24 mouse cellular contexts compared by ENCODE assay signal in the genomic region with DNA sequence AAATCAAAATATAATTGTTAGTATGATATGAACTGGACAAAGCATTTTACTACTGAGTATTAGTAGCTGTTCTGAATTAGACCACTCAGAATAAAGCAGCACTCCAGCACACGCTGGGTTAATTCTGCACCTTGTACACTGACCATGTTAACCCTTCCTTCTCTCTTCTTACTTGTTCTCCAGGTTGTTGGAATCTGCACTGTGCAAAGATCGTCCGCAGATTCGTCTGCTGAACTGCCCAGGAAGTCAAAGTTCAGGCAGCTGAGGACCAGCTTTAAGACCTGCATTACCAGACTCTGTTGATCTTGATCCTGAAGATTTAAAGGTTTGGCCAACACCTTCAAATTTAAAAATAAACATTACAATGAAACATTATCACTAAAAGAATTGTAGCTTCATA. TPM values are rescaled to one million over a fixed set of nuclear protein-coding genes. Genes with fewer than 3 reads are reported as not detected.
DNase-seq lines count a peak whose midpoint lies in the region; ATAC-seq and TF ChIP-seq lines count a peak whose summit lies in the region.
"Had no signal": no experiment of that assay in that cellular context is flagged by ENCODE, and none has a peak within 500 bp of the region (broad histone marks: within the 10 kb centered on the region; RNA-seq: fewer than 3 reads in every experiment).

No protein-coding gene starts in this region.

- H3K27me3 ChIP-seq in kidney, adult 2 months (replicated peaks; ENCODE audit: control insufficient read depth, insufficient read depth, low read length) = no peaks in the 10 kb centered on the region
- no peaks in the 10 kb centered on the region for H3K27me3 ChIP-seq in kidney, embryonic 15.5 days
- H3K27me3 ChIP-seq: embryonic facial prominence, embryonic 12.5 days; embryonic facial prominence, embryonic 15.5 days; heart, embryonic 13.5 days had no signal

- no peaks in the 10 kb centered on the region for H3K36me3 ChIP-seq in kidney, adult 2 months (ENCODE audit: control insufficient read depth, insufficient read depth, low read length)
- peaks cover 3% of the 10 kb centered on the region; the same call in 1 of the 2 replicates for H3K36me3 ChIP-seq in kidney, embryonic 15.5 days
- H3K36me3 ChIP-seq: embryonic facial prominence, embryonic 12.5 days; embryonic facial prominence, embryonic 15.5 days had no signal

- H3K4me1 ChIP-seq in kidney, adult 2 months (ENCODE audit: control insufficient read depth, insufficient read depth, low read length) = no peaks in the 10 kb centered on the region
- H3K4me1 ChIP-seq in kidney, embryonic 15.5 days = no peaks in the 10 kb centered on the region
- H3K4me1 ChIP-seq: embryonic facial prominence, embryonic 12.5 days; embryonic facial prominence, embryonic 15.5 days; heart, embryonic 13.5 days had no signal

- no peak overlapping the region for H3K4me3 ChIP-seq in kidney, adult 2 months (ENCODE audit: insufficient read depth, low read depth, low read length)
- H3K4me3 ChIP-seq in kidney, embryonic 15.5 days (replicated peaks) = no peak overlapping the region
- H3K4me3 ChIP-seq: embryonic facial prominence, embryonic 12.5 days; embryonic facial prominence, embryonic 15.5 days; heart, embryonic 13.5 days had no signal

- 43% methylated on average over 4 of the region's 4 CpGs for WGBS in kidney, adult 2 months
- 57% methylated on average over 4 of the region's 4 CpGs for WGBS in kidney, embryonic 15.5 days

- no peak for TF ChIP-seq POLR2A in kidney, adult 2 months (IDR thresholded peaks at IDR 0.05; ENCODE audit: low read depth, low read length)

- no peak overlapping the region for H3K9ac ChIP-seq in kidney, embryonic 15.5 days
- H3K9ac ChIP-seq: embryonic facial prominence, embryonic 12.5 days; embryonic facial prominence, embryonic 15.5 days; forebrain, postnatal 0 days; heart, embryonic 13.5 days; hindbrain, embryonic 14.5 days had no signal

- DNase-seq in kidney, adult 2 months = peak; percentile 70
- DNase-seq in kidney, postnatal 10 days = peak; percentile 26
- DNase-seq in kidney, postnatal 36 days = peak; percentile 44 to 57
- DNase-seq in right cerebral cortex, postnatal 10 days (ENCODE audit: low spot score in 2 of 2) = no peak
- no peak for DNase-seq in frontal cortex, postnatal 14 days (ENCODE audit: low spot score in 2 of 2)
- DNase-seq: adrenal gland, adult 2 months; adrenal gland, postnatal 14 days; cerebellum, adult 11 months; cerebellum, adult 2 months; cerebellum, adult 9-11 months; cerebellum, postnatal 25 days; forebrain, postnatal 0 days; gastrocnemius, postnatal 25 days; heart, adult 18-20 months; heart, postnatal 14 days; heart, postnatal 4 days had no signal

- TF ChIP-seq CTCF in kidney, adult 2 months (conservative IDR thresholded peaks at IDR 0.05; ENCODE audit: insufficient read depth, insufficient read length, low read depth, low read length) = no peak

- ATAC-seq in kidney, embryonic 15.5 days (replicated peaks; ENCODE audit: low FRiP score) = no peak
- ATAC-seq: CD4-positive, CD25-positive, alpha-beta regulatory T cell, adult 4 months; forebrain, embryonic 14.5 days; forebrain, postnatal 0 days had no signal

- no peak overlapping the region for H3K4me2 ChIP-seq in kidney, embryonic 15.5 days
- H3K4me2 ChIP-seq: embryonic facial prominence, embryonic 12.5 days; embryonic facial prominence, embryonic 15.5 days; heart, embryonic 13.5 days; hindbrain, embryonic 14.5 days had no signal

- no peak overlapping the region for H3K27ac ChIP-seq in kidney, adult 2 months (ENCODE audit: insufficient read depth, low read depth, low read length)
- H3K27ac ChIP-seq in kidney, embryonic 15.5 days = no peak overlapping the region
- H3K27ac ChIP-seq: embryonic facial prominence, embryonic 12.5 days; embryonic facial prominence, embryonic 15.5 days; heart, embryonic 13.5 days; hindbrain, embryonic 14.5 days had no signal

- no peaks in the 10 kb centered on the region for H3K9me3 ChIP-seq in kidney, embryonic 15.5 days (replicated peaks)
- H3K9me3 ChIP-seq: embryonic facial prominence, embryonic 12.5 days; embryonic facial prominence, embryonic 15.5 days; heart, embryonic 13.5 days had no signal

RNA-seq across cellular contexts. Expression of a gene that starts 27.8 kb away (rescaled TPM):
- polyA plus RNA-seq in kidney, adult 2 months (2012; rRNA removed) = 0.42 and 0.45 TPM in 2 replicates
- polyA plus RNA-seq in kidney, embryonic 15.5 days (2015; fragmentation: Nextera tagmentation; extraction: Ambion mirVana) = 7.2 and 7.6 TPM in 2 replicates
- polyA plus RNA-seq: C2C12; CD4-positive, CD25-positive, alpha-beta regulatory T cell, adult 4 months had no signal

Comparison
In these comparisons a context has a peak if more than half of its experiments do, and no peak if none do; other contexts are left out.
1. DNase-seq: peak in kidney, adult 2 months (single experiment), kidney, postnatal 10 days (single experiment) and kidney, postnatal 36 days (2 of 2); none in right cerebral cortex, postnatal 10 days (0 of 2) and frontal cortex, postnatal 14 days (0 of 2).